Mouse (Mus musculus) myocyte (in vitro differentiated cells): ENCODE measurements around the gene Klk11. TPM values are rescaled to one million over a fixed set of nuclear protein-coding genes. Genes with fewer than 3 reads are reported as not detected.

ENCODE experiments used
- H3K27me3 ChIP-seq: one replicate; pipeline ENCODE4 v1.6.1; 2011; ENCODE audit not compliant: control insufficient read depth, insufficient read depth, insufficient read length
- H3K36me3 ChIP-seq: one replicate; pipeline ENCODE4 v1.6.1; 2011; ENCODE audit not compliant: control insufficient read depth, insufficient read depth
- H3K4me2 ChIP-seq: one replicate; pipeline ENCODE4 v1.6.1; 2011; ENCODE audit warnings: low read depth, control low read depth
- H3K4me3 ChIP-seq: one replicate; pipeline ENCODE4 v1.5.1; 2011; ENCODE audit warnings: mild to moderate bottlenecking, control low read depth, moderate library complexity
- H3K79me2 ChIP-seq: one replicate; pipeline ENCODE4 v1.6.1; 2011; ENCODE audit not compliant: control insufficient read depth, insufficient read depth
- H3ac ChIP-seq: one replicate; pipeline ENCODE4 v1.6.1; 2011; ENCODE audit not compliant: control insufficient read depth, insufficient read length
- CEBPB ChIP-seq: IDR thresholded peaks from 2 replicates; pipeline ENCODE4 v1.6.1; 2011; ENCODE audit warnings: mild to moderate bottlenecking, moderate library complexity; ENCODE audit not compliant: poor library complexity, insufficient read depth, severe bottlenecking
- E2F4 ChIP-seq: IDR thresholded peaks from one replicate; pipeline ENCODE4 v1.6.1; 2011; ENCODE audit warnings: mild to moderate bottlenecking, control low read depth, moderate library complexity; ENCODE audit not compliant: insufficient read depth
- MAX ChIP-seq: IDR thresholded peaks from one replicate; pipeline ENCODE4 v1.6.1; 2011; ENCODE audit warnings: low read depth, mild to moderate bottlenecking, control low read depth
- MYOD1 ChIP-seq, 3 experiments: IDR thresholded peaks; one replicate each; pipeline ENCODE4 v1.6.1; 2011; ENCODE audit warnings: control low read depth in 2 of 3, low read depth in 2 of 3, mild to moderate bottlenecking in 2 of 3, moderate library complexity in 1 of 3; ENCODE audit not compliant: insufficient read length in 2 of 3, control insufficient read depth in 1 of 3
- MYOG ChIP-seq, 3 experiments: IDR thresholded peaks; one replicate each; pipeline ENCODE4 v1.6.1; 2011; ENCODE audit warnings: control low read depth in 2 of 3, low read depth in 2 of 3, mild to moderate bottlenecking in 2 of 3; ENCODE audit not compliant: insufficient read length in 2 of 3, control insufficient read depth in 1 of 3, insufficient read depth in 1 of 3
- POLR2A ChIP-seq: IDR thresholded peaks from one replicate; pipeline ENCODE4 v1.6.1; 2011; ENCODE audit warnings: low read depth, mild to moderate bottlenecking, control low read depth, moderate library complexity; ENCODE audit not compliant: insufficient read length
- POLR2AphosphoS2 ChIP-seq: IDR thresholded peaks from one replicate; pipeline ENCODE4 v1.6.1; 2011; ENCODE audit warnings: low read depth, control low read depth; ENCODE audit not compliant: insufficient read length
- REST ChIP-seq: IDR thresholded peaks from one replicate; pipeline ENCODE4 v1.6.1; 2011; ENCODE audit warnings: mild to moderate bottlenecking, control low read depth, moderate library complexity; ENCODE audit not compliant: insufficient read depth, insufficient read length
- SRF ChIP-seq: IDR thresholded peaks from one replicate; pipeline ENCODE4 v1.6.1; 2011; ENCODE audit warnings: low read depth; ENCODE audit not compliant: control insufficient read depth, insufficient read length
- TCF12 ChIP-seq: IDR thresholded peaks from one replicate; pipeline ENCODE4 v1.6.1; 2011; ENCODE audit warnings: mild to moderate bottlenecking, control low read depth; ENCODE audit not compliant: poor library complexity, insufficient read depth, severe bottlenecking
- TCF3 ChIP-seq: IDR thresholded peaks from one replicate; pipeline ENCODE4 v1.6.1; 2011; ENCODE audit warnings: low read depth, control low read depth; ENCODE audit not compliant: insufficient read length
- USF1 ChIP-seq: IDR thresholded peaks from one replicate; pipeline ENCODE4 v1.6.1; 2011; ENCODE audit warnings: low read depth, mild to moderate bottlenecking, control low read depth, moderate library complexity
- polyA plus RNA-seq: library from polyadenylated mRNA; unstranded; fragments of >200 nt; fragmentation: generic; extraction: Trizol; gene quantifications from one replicate; pipeline ENCODE4 v1.2.1, GENCODE M21; 2012; ENCODE audit warnings: missing spikeins

Gene Klk11
- polyA plus RNA-seq, 1 experiment, result 0.56 TPM

- no peak overlapping the region for H3ac ChIP-seq
- H3K36me3 ChIP-seq, result no peaks in the 10 kb centered on the region
- H3K79me2 ChIP-seq, result no peaks in the 10 kb centered on the region
- no peak overlapping the region for H3K4me3 ChIP-seq
- TF ChIP-seq TCF12 (no peak), POLR2A (no peak), E2F4 (no peak), MYOD1 (IDR thresholded peaks at IDR 0.05; ENCODE audit: control insufficient read depth in 1 of 3, insufficient read length in 2 of 3, low read depth in 2 of 3) (no peak), TCF3 (no peak), MAX (no peak), CEBPB (no peak), SRF (no peak), REST (no peak), MYOG (IDR thresholded peaks at IDR 0.05; ENCODE audit: control insufficient read depth in 1 of 3, insufficient read depth in 1 of 3, insufficient read length in 2 of 3, low read depth in 2 of 3) (no peak), USF1 (no peak), POLR2AphosphoS2 (no peak)
- no peaks in the 10 kb centered on the region for H3K27me3 ChIP-seq
- no peak overlapping the region for H3K4me2 ChIP-seq
Measured at GRCm38 (mm10) chr7:43769636-43770035, 4.8 kb upstream of the Klk11 start.

- H3K27me3 ChIP-seq, result no peaks in the 10 kb centered on the region
- TF ChIP-seq MYOD1 (IDR thresholded peaks at IDR 0.05; ENCODE audit: control insufficient read depth in 1 of 3, insufficient read length in 2 of 3, low read depth in 2 of 3) (no peak), E2F4 (no peak)
- no peaks in the 10 kb centered on the region for H3K79me2 ChIP-seq
- H3K4me3 ChIP-seq, result no peak overlapping the region
- no peak overlapping the region for H3ac ChIP-seq
- no peak overlapping the region for H3K4me2 ChIP-seq
- no peaks in the 10 kb centered on the region for H3K36me3 ChIP-seq
Measured at GRCm38 (mm10) chr7:43770701-43771100, 3.7 kb upstream of the Klk11 start.

GRCm38 (mm10) chr7:43771916-43772315, 2.5 kb upstream of the Klk11 start:
- Histone ChIP-seq H3K36me3 (no peaks in the 10 kb centered on the region), H3K27me3 (no peaks in the 10 kb centered on the region), H3K4me3 (no peak overlapping the region), H3K79me2 (no peaks in the 10 kb centered on the region), H3ac (no peak overlapping the region), H3K4me2 (no peak overlapping the region)
- no peak for TF ChIP-seq TCF12
- TF ChIP-seq SRF, result no peak
- TF ChIP-seq POLR2A, result no peak
- TF ChIP-seq REST, result no peak
- no peak for TF ChIP-seq CEBPB
- TF ChIP-seq USF1, result no peak
- no peak for TF ChIP-seq TCF3
- no peak for TF ChIP-seq POLR2AphosphoS2
- no peak for TF ChIP-seq E2F4
- TF ChIP-seq MYOD1 (IDR thresholded peaks at IDR 0.05; ENCODE audit: control insufficient read depth in 1 of 3, insufficient read length in 2 of 3, low read depth in 2 of 3), result no peak
- no peak for TF ChIP-seq MAX
- TF ChIP-seq MYOG (IDR thresholded peaks at IDR 0.05; ENCODE audit: control insufficient read depth in 1 of 3, insufficient read depth in 1 of 3, insufficient read length in 2 of 3, low read depth in 2 of 3), result no peak

- Histone ChIP-seq H3K36me3 (no peaks in the 10 kb centered on the region), H3K4me2 (no peak overlapping the region), H3K79me2 (no peaks in the 10 kb centered on the region), H3K4me3 (no peak overlapping the region), H3ac (no peak overlapping the region), H3K27me3 (no peaks in the 10 kb centered on the region)
- TF ChIP-seq E2F4 (no peak), CEBPB (no peak), TCF3 (no peak), MAX (no peak), MYOG (IDR thresholded peaks at IDR 0.05; ENCODE audit: control insufficient read depth in 1 of 3, insufficient read depth in 1 of 3, insufficient read length in 2 of 3, low read depth in 2 of 3) (no peak), SRF (no peak), USF1 (no peak), MYOD1 (IDR thresholded peaks at IDR 0.05; ENCODE audit: control insufficient read depth in 1 of 3, insufficient read length in 2 of 3, low read depth in 2 of 3) (no peak), TCF12 (no peak)
Measured at GRCm38 (mm10) chr7:43772901-43773300, 1.5 kb upstream of the Klk11 start.

- Histone ChIP-seq H3K4me2 (no peak overlapping the region), H3K27me3 (no peaks in the 10 kb centered on the region), H3K4me3 (no peak overlapping the region), H3K36me3 (no peaks in the 10 kb centered on the region), H3K79me2 (no peaks in the 10 kb centered on the region), H3ac (no peak overlapping the region)
- TF ChIP-seq E2F4 (no peak), USF1 (no peak), MYOD1 (IDR thresholded peaks at IDR 0.05; ENCODE audit: control insufficient read depth in 1 of 3, insufficient read length in 2 of 3, low read depth in 2 of 3) (no peak), POLR2A (no peak), REST (no peak), MYOG (IDR thresholded peaks at IDR 0.05; ENCODE audit: control insufficient read depth in 1 of 3, insufficient read depth in 1 of 3, insufficient read length in 2 of 3, low read depth in 2 of 3) (no peak), POLR2AphosphoS2 (no peak), TCF12 (no peak), TCF3 (no peak), CEBPB (no peak), SRF (no peak), MAX (no peak)
Measured at GRCm38 (mm10) chr7:43774802-43775201, 398 bp downstream of the Klk11 start.
